Comparison of ENCODE assay signal across 9 mouse cellular contexts in genomic region chr2:62390961-62391461, GRCm38 (mm10). TPM values are rescaled to one million over a fixed set of nuclear protein-coding genes. Genes with fewer than 3 reads are reported as not detected.
DNase-seq lines count a peak whose midpoint lies in the region; ATAC-seq lines count a peak whose summit lies in the region.
"Had no signal": no experiment of that assay in that cellular context is flagged by ENCODE, and none has a peak within 500 bp of the region (broad histone marks: within the 10 kb centered on the region; RNA-seq: fewer than 3 reads in every experiment).

No protein-coding gene starts in this region.

- no peak overlapping the region for H3K4me3 ChIP-seq in intestine, embryonic 14.5 days (ENCODE audit: low read depth, low read length)

- peak; percentile 100 for DNase-seq in 416B (ENCODE audit: low read depth)
- DNase-seq in CD8-positive naive resting alpha-beta T cell, adult 2 months (ENCODE audit: low read depth in 2 of 2, low spot score in 2 of 2), result peak; percentile 56 to 59
- no peak for DNase-seq in intestine, embryonic 14.5 days (ENCODE audit: low spot score)
- DNase-seq in natural killer cell, adult 2 months (ENCODE audit: low spot score in 2 of 2), result peak; percentile 5 to 46
- DNase-seq in gastrocnemius, postnatal 25 days, result no peak
- no peak for DNase-seq in layer of hippocampus, adult 11-12 months (ENCODE audit: low spot score)
- no peak for DNase-seq in yolk sac, embryonic 10.5 days (ENCODE audit: low spot score)
- DNase-seq: cerebellum, adult 9-10 months had no signal

- no peaks in the 10 kb centered on the region for H3K36me3 ChIP-seq in intestine, embryonic 14.5 days (ENCODE audit: control insufficient read depth, insufficient read depth, low read length)

- no peaks in the 10 kb centered on the region for H3K4me1 ChIP-seq in intestine, embryonic 14.5 days (replicated peaks; ENCODE audit: control insufficient read depth, insufficient read depth, low read length)

- 76% methylated on average over 12 of the region's 12 CpGs for WGBS in intestine, embryonic 14.5 days

- no peak overlapping the region for H3K27ac ChIP-seq in intestine, embryonic 14.5 days (ENCODE audit: low read depth)
- H3K27ac ChIP-seq: kidney, postnatal 0 days had no signal

- peak; percentile 53; the same call in 1 of the 2 replicates for ATAC-seq in intestine, embryonic 14.5 days (replicated peaks; ENCODE audit: low FRiP score, low TSS enrichment, low read depth)

- H3K4me2 ChIP-seq in intestine, embryonic 14.5 days (ENCODE audit: low read length), result no peak overlapping the region

- no peaks in the 10 kb centered on the region for H3K27me3 ChIP-seq in intestine, embryonic 14.5 days (replicated peaks; ENCODE audit: control insufficient read depth, insufficient read depth, low read length)

- H3K9me3 ChIP-seq in intestine, embryonic 14.5 days (ENCODE audit: control insufficient read depth, low read length), result no peaks in the 10 kb centered on the region

- no peak overlapping the region for H3K9ac ChIP-seq in intestine, embryonic 14.5 days (ENCODE audit: low read length)

RNA-seq across cellular contexts. Expression of gene Dpp4, which starts 21.0 kb away (rescaled TPM):
- polyA plus RNA-seq in intestine, embryonic 14.5 days (2014; fragmentation: Nextera tagmentation; extraction: Ambion mirVana), result 69.2 and 69.8 TPM in 2 replicates
- 1 to 10 TPM; 4.5 to 7.0 TPM for total RNA-seq in gastrocnemius, postnatal 25 days (2021)

Comparison
In these comparisons a context has a peak if more than half of its experiments do, and no peak if none do; other contexts are left out.
1. DNase-seq: peak in 416B (single experiment), CD8-positive naive resting alpha-beta T cell, adult 2 months (2 of 2) and natural killer cell, adult 2 months (2 of 2); none in intestine, embryonic 14.5 days (single experiment), gastrocnemius, postnatal 25 days (single experiment), layer of hippocampus, adult 11-12 months (single experiment) and yolk sac, embryonic 10.5 days (single experiment).